Mouse (Mus musculus): Measurements from ENCODE around the gene Eif4a1.

The Eif4a1 gene

DNA sequence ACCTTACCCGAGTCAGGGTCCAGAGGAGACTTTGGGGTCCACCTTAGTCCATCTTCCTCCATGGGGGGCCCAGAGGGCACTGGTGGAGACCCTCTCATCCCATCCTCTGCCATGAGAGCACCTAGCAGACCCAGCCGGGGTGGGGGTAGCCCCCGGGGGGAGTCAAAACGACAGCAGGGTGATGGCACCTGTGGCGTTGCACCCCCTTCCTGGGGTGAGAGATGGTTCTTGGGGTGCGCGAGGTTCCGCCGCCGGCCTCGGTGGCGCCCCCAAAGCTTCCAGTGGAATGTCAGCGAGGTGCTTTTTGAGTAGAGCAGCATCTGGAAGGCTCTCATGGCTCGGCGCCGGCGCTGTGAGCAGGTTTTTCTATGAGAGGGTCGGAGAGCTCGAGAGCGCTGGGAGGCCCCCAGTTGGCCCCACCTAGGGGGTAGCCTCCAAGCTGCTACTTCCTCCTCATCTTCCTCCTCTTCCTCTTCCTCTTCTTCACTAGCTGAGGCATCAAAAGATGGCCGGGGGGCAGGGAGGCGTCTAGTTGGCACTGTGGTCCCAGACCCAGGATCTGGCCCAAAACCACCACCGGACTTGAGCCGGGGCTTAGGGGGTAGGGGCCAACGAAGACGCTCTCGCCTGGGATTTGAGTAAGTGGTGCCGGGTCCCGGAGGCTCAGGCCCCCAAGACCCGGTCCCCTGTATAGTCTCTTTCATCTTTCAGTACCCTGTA is 8.1 kb upstream of the Eif4a1 start:
- DNase-seq (ENCODE audit: extremely low read depth, insufficient read length, low spot score), result no peak

DNA sequence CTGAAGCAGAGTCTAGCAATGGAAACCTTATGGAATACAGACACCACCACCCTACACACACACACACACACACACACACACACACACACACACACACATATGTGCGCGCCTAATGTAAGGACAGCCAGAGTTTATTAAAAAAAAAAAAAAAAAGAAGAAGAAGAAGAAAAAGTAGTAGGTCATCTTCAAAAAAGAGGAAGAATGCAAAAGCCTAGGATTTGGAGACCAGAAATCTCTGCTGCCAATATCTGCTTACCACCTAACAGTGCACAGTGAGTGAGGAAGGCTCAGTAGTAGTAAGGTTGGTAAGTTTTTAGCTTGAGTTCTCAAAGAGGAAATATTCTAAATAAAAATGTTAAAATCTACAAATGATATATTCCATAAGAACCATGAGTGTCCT is 6.9 kb upstream of the Eif4a1 start:
- DNase-seq (ENCODE audit: extremely low read depth, insufficient read length, low spot score), result no peak

DNA sequence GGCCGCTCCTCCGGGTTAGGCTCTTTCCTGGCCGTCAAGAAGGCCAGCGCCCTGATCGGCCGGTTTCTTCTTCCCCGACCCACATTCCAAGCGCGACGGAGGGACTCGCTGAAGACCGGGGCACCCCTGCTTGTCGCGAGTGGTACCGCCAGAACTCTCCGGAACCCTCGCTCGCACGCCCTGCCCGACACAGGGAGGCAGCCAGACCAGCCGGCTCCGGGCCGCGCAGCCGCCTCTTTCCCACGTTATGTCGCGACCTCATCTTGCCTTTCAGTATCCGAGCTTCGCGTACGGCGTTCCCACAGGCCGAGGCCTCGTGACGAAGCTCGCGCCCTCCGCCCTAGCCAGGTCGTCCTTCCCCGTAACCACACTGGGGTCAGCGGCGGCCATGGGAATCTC is 498 bp downstream of the Eif4a1 start:
- no peak for DNase-seq (ENCODE audit: extremely low read depth, insufficient read length, low spot score)

DNA sequence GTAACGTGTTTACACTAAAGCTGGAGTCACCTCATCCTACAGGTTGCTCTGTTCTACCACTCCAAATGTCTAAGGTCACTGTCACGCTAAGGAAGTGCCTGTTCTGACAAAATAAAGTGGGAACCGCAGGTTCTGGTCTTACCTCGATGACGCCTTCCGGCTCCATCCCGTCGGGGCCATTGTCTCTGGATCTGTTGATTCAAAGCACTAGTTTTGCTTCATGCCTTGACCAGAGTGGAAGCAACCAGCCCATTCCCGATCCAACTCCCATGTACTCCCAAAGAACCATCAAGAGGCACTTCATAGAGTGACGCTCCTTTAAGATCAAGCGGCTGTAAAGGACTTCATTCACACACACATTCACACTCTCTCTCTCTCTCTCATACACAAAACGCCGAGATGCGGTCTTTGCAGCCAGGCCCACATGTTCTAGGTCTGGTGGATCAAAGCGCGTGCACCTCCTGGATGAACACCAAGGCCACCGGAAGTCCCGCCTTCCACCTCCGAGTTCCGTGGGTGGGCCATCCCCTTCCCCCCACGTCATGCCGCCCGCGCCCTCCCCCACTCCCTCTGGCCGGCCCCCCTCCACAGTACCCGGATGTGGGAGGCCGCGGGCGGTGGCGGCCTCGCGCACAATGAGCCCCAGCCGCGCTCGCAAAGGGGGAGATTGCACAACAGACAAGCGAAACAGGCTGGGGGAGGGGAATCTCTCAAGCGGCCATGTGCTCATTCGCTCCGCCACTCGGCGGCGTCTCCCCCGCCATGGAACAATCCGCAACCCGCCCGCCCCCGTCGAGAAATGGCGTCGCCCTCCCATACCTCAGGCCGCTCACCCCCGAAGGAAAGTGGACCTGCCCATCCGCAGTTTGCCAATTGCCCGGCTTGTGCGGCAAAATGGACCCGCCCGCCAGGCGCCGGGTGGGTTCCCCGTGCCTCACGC is 1.2 kb downstream of the Eif4a1 start:
- peak; percentile 94 for DNase-seq (ENCODE audit: extremely low read depth, insufficient read length, low spot score)

DNA sequence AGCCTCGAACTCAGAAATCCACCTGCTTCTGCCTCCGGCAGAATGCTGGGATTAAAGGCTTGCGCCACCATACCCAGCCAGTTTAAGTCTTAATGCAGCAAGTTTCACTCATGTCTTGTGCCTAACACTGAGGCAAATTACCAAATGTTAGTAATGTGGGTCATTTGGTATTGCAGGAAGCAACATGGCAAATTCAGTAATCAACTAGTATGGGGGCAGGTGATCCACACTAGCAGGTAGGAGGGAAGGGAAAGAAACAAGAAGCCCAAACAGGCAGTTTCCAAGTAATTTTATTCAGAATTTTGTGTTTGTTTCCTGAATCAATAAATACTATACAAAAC is 5.6 kb downstream of the Eif4a1 start:
- DNase-seq (ENCODE audit: extremely low read depth, insufficient read length, low spot score), result no peak

DNA sequence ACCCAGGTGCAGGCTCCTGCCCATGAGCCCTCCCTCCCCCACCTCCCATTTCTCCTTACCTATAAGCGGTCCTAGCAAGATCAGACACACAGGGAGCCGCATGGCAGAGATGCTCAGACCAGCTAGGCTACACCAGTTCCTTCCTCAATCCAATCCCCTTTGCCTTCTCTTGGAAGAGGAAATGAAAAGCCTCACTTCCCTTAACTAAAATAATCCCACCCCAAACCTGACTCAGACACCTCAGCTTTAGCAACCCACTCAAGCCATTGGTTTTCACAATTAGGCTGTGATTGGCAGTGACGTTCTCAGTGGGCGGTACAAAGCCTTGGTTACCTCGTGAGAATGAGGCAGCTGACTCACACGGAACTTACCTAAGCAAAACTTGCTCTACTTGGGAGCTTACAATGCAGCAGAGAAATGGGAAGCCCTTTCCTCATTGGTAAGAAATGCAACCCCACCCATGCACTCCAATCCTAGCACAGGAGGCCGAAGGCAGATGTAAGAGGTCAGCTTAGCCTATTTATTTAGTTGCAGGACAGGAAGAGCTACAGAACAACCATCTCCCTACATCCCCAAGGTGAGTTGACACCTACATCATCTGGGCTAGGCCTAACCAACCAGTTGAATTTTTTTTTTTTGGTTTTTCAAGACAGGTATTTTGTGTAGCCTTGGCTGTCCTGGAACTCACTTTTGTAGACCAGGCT is 6.1 kb downstream of the Eif4a1 start, which contains the start of gene Cd68:
Cd68 (minus strand) TSS at position 193 of the 704 bp plus-strand sequence.
- DNase-seq (ENCODE audit: extremely low read depth, insufficient read length, low spot score), result peak; percentile 68

DNA sequence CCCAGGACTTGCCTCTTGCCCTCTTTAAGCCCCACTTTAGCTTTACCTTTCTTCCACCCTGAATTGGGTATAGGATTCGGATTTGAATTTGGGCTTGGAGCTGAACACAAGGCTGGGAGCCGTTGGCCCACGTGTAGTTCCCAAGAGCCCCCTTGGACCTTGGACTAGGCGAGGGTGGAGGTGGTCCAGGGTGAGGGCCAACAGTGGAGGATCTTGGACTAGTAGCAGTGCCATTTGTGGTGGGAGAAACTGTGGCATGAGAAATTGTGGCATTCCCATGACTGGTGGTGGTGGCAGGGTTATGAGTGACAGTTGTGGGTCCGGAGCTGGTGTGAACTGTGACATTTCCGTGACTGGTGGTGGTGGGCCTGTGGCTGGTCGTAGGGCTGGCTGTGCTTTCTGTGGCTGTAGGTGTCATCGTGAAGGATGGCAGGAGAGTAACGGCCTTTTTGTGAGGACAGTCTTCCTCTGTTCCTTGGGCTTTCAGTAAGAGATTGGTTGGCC is 6.7 kb downstream of the Eif4a1 start:
- peak; percentile 64 for DNase-seq (ENCODE audit: extremely low read depth, insufficient read length, low spot score)

DNA sequence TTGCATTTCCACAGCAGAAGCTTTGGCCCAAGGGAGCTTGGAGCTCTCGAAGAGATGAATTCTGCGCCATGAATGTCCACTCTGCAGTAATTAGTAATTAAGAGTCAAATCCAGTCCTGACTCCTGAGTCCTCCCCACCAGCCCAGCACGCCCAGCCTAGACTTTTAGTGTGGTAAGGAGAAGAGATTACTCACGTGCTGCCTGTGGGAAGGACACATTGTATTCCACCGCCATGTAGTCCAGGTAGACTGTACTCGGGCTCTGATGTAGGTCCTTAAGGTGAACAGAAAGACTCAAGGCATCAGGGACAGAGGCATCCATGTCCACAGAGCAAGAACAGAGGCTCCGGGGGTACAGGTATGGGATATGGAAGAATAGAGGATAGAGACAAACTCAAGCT is 7.4 kb downstream of the Eif4a1 start:
- no peak for DNase-seq (ENCODE audit: extremely low read depth, insufficient read length, low spot score)

DNA sequence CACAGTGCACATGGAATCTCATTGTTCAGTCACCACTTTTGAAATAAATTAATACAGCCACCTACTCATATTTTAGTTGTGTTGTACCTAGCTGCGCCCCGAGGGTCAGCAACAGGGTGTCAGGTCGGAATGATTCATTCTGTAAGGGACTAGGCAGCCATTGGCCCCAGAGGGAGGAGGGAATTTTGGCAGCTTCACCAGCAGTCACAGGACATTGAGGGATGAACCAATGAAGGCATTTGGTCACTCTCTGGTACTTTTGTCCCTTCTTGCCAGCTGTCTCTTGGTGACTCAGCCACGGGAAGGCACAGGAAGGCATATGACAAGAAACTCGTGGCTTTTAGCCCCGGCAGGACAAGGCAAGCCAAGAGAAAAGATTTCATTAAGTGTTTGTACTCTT is 8.4 kb downstream of the Eif4a1 start:
- DNase-seq (ENCODE audit: extremely low read depth, insufficient read length, low spot score), result peak; percentile 78

DNA sequence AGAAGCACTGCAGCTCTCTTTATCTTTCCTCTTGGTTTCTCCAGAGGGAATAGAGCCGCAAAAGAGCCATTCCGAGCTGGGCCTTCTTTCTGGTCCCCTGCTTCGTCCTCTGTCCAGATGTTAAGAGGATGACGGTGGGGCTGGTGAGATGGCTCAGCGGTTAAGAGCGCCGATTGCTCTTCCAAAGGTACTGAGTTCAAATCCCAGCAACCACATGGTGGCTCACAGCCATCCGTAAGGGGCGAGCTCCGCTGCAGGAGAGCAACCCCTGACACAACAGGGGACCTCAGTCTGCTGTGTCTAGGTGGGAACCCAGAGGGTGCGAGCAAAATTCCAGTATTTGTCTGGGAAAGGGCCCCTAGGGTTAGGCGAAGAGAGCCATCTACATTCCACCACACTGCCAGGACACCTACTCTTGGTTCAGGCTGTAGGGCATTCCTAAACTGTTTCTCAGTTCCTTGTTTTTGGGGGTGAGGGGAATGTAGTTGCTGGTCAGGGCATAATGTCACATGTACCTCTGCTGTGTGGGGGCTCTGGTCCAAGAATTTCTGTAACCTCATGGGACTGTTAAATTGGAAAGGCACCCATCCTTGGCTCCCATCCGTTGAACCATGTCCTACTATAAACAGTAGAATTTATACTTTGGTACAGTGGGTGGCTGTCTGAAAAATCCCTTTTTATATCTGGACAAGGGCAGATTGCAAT is 9.1 kb downstream of the Eif4a1 start:
- no peak for DNase-seq (ENCODE audit: extremely low read depth, insufficient read length, low spot score)

DNA sequence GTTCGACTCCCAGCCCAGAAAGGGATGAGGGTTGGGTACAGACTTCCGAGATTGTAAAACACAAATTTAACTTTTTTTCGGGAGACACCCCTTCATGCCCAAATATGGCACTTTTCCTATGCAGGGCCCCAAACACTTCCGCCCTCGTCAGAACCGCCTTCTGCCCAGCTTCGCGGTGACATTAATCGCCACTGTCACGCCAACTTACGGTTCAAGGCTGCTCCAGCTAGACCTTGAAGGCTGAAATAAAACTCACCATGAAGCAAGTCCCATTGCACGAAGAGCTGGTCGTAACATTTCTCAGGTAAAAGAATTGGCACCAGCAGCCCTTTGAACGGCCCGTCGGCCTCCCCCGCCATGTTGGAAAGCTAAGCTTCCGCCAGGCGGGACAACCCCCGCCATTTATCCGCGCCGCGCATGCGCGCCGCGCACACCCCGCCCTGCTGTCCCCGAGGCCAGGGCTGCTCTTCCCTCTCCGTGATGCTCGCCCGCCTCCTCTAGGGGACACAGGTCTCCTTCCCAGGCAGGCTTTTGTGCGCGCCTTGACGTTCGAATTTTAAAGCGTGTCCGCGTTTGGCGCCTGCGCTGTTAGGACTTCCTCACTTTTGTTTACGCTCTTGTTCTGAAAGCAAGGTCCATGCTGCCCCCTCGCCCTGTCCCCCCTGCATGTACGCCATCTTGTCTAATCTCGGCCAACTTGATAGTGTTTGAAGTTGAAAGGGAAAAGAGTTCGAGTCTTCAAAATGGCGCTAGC is 9.8 kb downstream of the Eif4a1 start, which contains the start of gene Mpdu1:
Mpdu1 (minus strand) TSS at position 430 of the 754 bp plus-strand sequence.
- peak; percentile 98 for DNase-seq (ENCODE audit: extremely low read depth, insufficient read length, low spot score)

DNA sequence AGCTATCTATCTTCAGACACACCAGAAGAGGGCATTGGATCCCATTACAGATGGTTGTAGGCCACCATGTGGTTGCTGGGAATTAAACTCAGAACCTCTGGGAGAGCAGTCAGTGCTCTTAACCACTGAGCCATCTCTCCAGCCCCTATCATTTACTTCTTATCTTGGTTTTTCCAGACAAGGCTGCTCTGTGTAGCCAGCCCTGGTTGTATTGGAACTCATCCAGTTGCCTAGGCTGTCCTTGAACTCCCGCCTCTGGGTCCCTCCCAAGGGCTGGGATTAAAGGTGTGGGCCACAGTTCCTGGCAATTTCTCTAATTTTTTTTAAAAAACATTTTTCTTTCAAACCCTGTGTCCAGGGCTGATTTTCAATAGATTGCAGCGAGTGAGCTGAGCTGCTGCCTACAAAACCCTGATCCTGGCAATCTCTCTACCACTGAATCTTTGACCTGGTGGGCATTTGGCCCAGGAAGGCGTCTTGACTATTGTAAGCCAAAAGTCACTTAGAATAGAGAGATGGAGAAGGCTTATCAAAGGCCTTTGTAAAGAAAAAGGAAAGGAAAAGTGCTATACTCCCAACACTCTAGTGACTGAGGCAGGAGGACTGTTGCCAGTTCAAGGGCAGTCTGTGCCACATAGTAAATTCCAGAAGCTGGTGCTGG is 10.9 kb downstream of the Eif4a1 start:
- DNase-seq (ENCODE audit: extremely low read depth, insufficient read length, low spot score), result no peak

DNA sequence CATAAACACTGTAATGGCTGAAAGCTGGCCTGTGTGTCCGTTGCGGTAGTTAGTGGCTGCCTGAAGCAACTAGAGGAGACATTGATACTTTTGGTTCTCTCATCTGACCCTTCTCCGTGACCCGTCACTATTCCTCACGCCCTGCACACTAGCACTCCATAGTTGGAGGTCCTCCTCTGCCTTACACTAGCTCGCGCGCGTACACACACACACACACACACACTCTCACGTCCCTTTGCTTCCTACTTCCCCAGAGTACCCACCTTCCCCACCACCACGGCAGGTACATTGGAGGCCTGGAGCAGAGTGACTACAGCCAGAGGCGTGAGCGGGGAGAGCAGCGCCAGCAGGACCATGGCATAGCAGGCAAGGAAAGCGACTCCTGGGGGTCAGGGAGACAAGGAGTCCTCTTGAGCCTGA is 14.8 kb downstream of the Eif4a1 start:
- DNase-seq (ENCODE audit: extremely low read depth, insufficient read length, low spot score), result no peak

DNA sequence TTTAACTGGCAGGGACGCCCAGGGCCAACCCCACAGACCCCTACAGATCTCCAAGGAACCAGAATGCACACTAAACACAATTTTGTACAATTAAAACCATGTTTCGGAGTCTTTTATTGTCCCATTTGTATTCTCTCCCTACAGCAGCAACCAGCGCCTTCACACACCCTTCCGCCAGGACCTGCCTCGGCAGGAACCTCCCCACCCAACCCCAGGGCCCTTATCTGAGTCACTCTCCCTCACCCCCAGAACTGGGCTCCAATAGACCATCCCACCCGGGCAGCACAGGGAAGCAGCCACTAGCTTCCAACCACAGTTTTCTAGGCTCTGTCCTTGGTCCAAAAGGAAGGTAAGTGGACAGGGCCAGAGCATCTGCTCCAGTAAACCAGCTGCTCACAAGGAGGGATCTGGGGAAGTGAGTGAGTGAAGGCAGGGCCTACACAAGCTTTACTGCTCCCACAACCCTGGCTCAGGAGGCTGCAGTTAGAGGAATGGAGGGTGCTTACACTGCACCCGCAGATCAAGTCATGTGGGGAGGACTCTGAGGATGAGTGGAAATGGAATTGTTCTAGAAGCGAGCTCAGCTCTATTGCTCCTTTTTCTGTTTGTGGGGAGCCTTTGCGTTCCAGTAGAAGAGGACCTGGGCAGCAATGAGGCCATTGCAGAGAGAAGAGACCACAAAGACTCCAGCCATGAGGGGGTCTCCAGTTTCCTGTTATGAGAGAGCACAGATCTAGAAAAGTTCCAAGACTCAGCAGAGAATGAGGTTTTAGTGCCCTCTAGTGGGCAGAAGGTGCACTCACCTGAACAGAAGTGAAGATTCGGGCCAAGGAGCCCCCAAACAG is 15.4 kb downstream of the Eif4a1 start:
- DNase-seq (ENCODE audit: extremely low read depth, insufficient read length, low spot score), result no peak

DNA sequence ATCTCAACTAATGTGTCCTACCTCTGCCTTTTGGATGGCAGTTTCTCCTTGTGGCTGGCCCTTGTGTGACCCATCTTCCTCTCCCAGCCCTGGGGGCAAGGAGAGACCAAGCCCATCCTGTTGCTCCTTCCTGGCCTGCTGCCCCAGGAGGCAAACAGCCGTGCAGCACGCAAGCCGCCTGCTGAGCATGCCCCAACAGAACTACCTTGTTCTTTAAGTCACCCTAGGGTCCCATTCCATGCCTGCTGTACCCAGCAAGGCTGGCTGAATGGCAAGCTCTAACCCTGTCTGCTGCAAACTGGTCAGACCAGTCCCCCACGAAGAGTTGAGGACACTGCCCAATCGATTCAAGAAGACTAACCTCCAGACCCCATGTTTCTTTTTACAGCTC is 16.2 kb downstream of the Eif4a1 start:
- DNase-seq (ENCODE audit: extremely low read depth, insufficient read length, low spot score), result no peak

DNA sequence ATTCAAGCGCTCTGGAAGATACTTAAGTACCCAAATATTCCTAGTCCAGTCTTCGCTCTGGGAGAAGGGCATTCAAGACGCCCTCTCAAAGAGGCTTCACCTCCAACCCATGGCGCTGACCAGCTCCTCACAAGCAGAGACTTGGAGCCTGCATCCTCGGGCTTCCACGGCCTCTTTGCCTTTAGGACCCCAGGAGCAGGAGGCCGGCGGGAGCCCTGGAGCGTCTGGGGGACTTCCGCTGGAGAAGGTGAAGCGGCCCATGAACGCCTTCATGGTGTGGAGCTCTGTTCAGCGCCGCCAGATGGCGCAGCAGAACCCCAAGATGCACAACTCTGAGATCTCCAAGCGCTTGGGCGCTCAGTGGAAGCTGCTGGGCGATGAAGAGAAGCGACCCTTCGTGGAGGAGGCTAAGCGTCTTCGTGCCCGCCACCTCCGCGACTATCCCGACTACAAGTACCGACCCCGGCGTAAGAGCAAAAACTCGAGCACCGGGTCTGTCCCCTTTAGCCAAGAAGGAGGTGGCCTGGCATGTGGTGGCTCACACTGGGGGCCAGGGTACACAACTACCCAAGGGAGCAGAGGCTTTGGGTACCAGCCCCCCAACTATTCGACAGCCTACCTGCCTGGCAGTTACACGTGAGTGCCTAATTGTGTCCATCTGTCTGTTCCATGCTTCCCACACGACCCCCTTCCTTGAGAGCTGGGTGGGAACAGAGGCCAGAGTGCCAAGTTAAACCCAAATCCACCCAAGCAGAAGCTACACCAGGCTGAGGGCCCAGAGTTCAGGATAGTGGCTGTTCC is 16.8 kb downstream of the Eif4a1 start, which contains the start of gene Sox15:
Sox15 (plus strand) TSS at position 51 of the 801 bp plus-strand sequence.
- no peak for DNase-seq (ENCODE audit: extremely low read depth, insufficient read length, low spot score)

DNA sequence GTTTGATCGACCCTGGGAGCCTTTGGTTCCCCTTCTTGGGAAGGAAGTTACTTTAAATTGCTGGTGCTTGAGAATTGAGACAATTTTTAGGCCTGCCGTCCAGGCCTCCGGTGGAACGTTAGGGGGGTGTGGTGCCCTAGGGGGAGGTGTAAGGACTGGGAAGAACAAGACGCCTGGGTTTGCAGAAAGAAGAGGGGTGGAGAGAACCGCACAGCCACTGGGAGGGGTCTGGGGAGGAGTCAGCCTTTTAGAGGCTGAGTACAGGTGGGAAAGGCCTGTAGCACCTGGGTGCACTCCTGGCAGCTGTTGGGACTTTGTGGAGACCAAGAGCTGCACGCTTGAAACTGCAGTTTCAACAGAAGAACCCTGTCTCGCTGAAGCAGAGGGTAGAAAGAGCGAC is 17.5 kb downstream of the Eif4a1 start:
- DNase-seq (ENCODE audit: extremely low read depth, insufficient read length, low spot score), result no peak
